Mouse (Mus musculus) liver, embryonic 12.5 days (tissue): ENCODE results near the gene Ubtd1. TPM values are rescaled to one million over a fixed set of nuclear protein-coding genes. Genes with fewer than 3 reads are reported as not detected.

Source experiments
- ATAC-seq: fragments of 200-750 bp; cut with Nextera tagmentation; 2 replicates; pipeline ENCODE4 v1.8.0; 2017; ENCODE audit warnings: moderate number of reproducible peaks, mild to moderate bottlenecking, moderate library complexity
- H3K27ac ChIP-seq: fragments of 300-500 bp; sonication (generic); 2 replicates; pipeline ENCODE4 v1.5.1; 2016; ENCODE audit warnings: mild to moderate bottlenecking
- H3K27me3 ChIP-seq: fragments of 300-500 bp; sonication (generic); replicated peaks from 2 replicates; pipeline ENCODE4 v1.6.1; 2016; ENCODE audit warnings: mild to moderate bottlenecking, moderate library complexity
- H3K36me3 ChIP-seq: fragments of 300-500 bp; sonication (generic); 2 replicates; pipeline ENCODE4 v1.6.1; 2016; ENCODE audit warnings: mild to moderate bottlenecking, moderate library complexity
- H3K4me1 ChIP-seq: fragments of 300-500 bp; sonication (generic); 2 replicates; pipeline ENCODE4 v1.6.1; 2016
- H3K4me2 ChIP-seq: fragments of 300-500 bp; sonication (generic); 2 replicates; pipeline ENCODE4 v1.6.1; 2016; ENCODE audit warnings: mild to moderate bottlenecking, moderate library complexity
- H3K4me3 ChIP-seq: fragments of 300-500 bp; sonication (generic); 2 replicates; pipeline ENCODE4 v1.5.1; 2016; ENCODE audit warnings: mild to moderate bottlenecking, moderate library complexity
- H3K9ac ChIP-seq: fragments of 300-500 bp; sonication (generic); 2 replicates; pipeline ENCODE4 v1.6.1; 2016; ENCODE audit warnings: mild to moderate bottlenecking, moderate library complexity
- H3K9me3 ChIP-seq: fragments of 300-500 bp; sonication (generic); replicated peaks from 2 replicates; pipeline ENCODE4 v1.6.1; 2016; ENCODE audit warnings: mild to moderate bottlenecking, moderate library complexity
- WGBS: fragments of 180-500 bp; shearing (Covaris S2); methylation state at CpG from one replicate; pipeline ENCODE4 v1.1.7; 2016; ENCODE audit not compliant: insufficient replicate concordance; 5-methylcytosine and 5-hydroxymethylcytosine counted together
- polyA plus RNA-seq: library from polyadenylated mRNA; unstranded; fragments of >200 nt; fragmentation: Nextera tagmentation; extraction: Ambion mirVana; gene quantifications from 2 replicates; pipeline ENCODE4 v1.2.1, GENCODE M21; 2016

Gene Ubtd1
- polyA plus RNA-seq, 1 experiment from 2014 or later: 5.6 TPM

DNA sequence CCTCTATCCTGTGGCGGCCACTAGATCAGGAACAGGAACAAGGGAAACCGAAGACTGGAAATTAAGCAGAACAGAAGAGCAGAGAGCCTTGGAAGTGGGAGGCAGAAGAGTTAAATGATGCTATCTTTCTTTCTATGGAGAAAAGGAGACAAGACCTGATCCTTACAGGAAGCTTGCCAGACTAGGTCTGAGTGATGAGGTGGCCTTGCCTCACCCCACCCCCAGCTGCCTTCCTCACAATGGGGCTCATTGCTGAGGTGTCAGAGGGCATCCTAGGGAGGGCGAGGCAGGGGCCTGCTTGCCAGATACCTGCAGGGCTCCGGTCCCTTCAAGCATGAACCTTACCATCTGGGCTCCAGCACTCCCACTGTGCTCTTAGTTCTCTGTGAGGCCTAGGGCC, 70.4 kb downstream of the Ubtd1 start, which contains the start of gene 4933411K16Rik:
Gene 4933411K16Rik, plus strand, starts transcription at position 301 of the 400 bp plus-strand sequence.
- 62% methylated on average over 4 of the region's 4 CpGs for WGBS
- no peak for ATAC-seq
- H3K4me1 ChIP-seq: peaks cover 12% of the 10 kb centered on the region; the same call in 1 of the 2 replicates
- H3K4me3 ChIP-seq: no peak within 1 kb of the TSS
- H3K36me3 ChIP-seq: peaks cover 4% of the 10 kb centered on the region; the same call in 1 of the 2 replicates
- no peaks in the 10 kb centered on the region for H3K9me3 ChIP-seq
- H3K4me2 ChIP-seq: no peak within 1 kb of the TSS
- H3K27ac ChIP-seq: no peak within 1 kb of the TSS
- H3K27me3 ChIP-seq: no peaks in the 10 kb centered on the region
- H3K9ac ChIP-seq: no peak within 1 kb of the TSS

DNA sequence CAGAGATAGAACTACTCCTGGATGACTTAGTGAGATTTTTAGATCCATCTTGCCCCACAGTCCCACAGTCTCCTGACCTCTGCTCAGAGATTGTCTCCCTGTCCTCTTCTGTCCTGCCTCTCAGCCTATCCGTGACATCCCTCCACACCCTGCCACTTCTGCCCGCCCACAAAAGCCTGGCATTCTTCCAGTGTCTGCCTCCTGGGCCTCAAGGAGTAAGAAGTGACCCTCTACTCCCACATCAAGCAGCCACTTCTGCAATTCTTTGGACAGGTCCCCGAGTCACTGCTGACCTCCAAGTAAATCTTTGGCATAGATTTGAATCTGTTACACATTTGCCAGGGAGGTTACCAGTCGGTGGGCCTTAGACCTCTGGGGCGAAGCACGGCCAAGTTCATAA, 72.7 kb downstream of the Ubtd1 start:
- no peak for ATAC-seq
- H3K4me1 ChIP-seq: peaks cover 12% of the 10 kb centered on the region; the same call in 1 of the 2 replicates
- H3K36me3 ChIP-seq: peaks cover 4% of the 10 kb centered on the region; the same call in 1 of the 2 replicates
- no peak overlapping the region for H3K27ac ChIP-seq
- no peak overlapping the region for H3K9ac ChIP-seq
- no peaks in the 10 kb centered on the region for H3K9me3 ChIP-seq
- no peak overlapping the region for H3K4me2 ChIP-seq
- no peak overlapping the region for H3K4me3 ChIP-seq
- H3K27me3 ChIP-seq: no peaks in the 10 kb centered on the region
- WGBS: 66% methylated on average over 6 of the region's 6 CpGs

DNA sequence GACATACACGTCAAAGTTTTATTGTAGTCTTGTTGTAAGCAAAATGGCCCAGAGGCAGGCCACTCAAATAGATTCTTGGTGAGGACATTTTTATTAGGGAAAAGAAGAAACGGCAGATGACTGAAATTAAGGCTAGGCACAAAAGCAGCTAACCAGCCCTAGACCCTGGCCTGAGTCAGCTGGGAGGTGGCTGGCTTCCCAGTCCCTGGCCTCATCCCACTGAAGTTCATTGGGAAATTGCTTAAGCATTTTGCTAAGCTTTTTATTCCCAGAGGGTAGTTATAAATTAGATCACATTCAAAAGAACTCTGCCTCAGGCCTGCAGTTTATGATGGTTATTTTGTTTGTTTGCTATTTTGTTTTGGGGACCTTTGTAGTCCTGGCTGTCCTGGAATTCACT, 74.3 kb downstream of the Ubtd1 start:
- H3K27ac ChIP-seq: no peak overlapping the region
- no peak for ATAC-seq
- H3K4me2 ChIP-seq: no peak overlapping the region
- peaks cover 4% of the 10 kb centered on the region; the same call in 1 of the 2 replicates for H3K36me3 ChIP-seq
- H3K27me3 ChIP-seq: no peaks in the 10 kb centered on the region
- H3K9me3 ChIP-seq: no peaks in the 10 kb centered on the region
- 0 out of 2 replicates have a peak, but pooled peaks cover 8% of the 10 kb centered on the region for H3K4me1 ChIP-seq
- H3K9ac ChIP-seq: no peak overlapping the region
- no peak overlapping the region for H3K4me3 ChIP-seq
- WGBS: 72% methylated on average over 2 of the region's 2 CpGs

DNA sequence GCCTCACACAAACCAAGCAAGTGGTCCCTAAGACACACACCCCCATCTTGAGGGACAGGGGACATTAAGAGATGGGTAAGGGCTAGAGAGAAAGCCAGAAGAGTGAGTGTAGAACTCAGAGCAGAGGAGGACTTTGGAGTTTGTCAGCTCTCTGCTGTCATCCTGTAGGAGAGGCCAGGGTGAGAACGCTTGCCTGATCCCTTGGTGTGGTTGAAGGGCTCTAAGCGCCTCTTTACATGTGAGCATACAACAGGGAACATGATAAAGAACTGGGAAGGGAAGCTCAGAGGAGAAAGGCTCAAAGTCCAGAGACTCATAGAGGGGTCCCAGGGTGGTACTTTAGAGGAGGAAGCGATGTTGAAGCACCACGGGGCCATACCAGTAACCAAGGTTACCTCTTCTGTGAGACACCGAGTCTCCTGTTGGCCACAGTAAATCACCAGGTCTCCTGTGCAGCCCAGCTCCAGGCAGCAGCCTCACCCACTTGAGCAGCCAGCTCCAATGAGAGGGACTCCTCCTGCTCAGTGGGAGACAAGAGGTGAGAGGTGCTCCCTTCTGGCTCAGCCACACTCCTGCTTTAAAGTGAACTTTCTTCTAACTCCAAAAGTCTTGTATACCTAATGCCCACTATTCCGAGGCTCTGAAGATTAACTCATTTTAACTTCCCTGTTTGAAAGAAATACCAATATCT, 75.3 kb downstream of the Ubtd1 start:
- no peak for ATAC-seq
- WGBS: 61% methylated on average over 6 of the region's 6 CpGs
- Histone ChIP-seq H3K9ac (no peak overlapping the region), H3K27me3 (no peaks in the 10 kb centered on the region), H3K4me2 (no peak overlapping the region), H3K4me3 (no peak overlapping the region), H3K4me1 (0 out of 2 replicates have a peak, but pooled peaks cover 4% of the 10 kb centered on the region), H3K36me3 (peaks cover 4% of the 10 kb centered on the region; the same call in 1 of the 2 replicates), H3K27ac (no peak overlapping the region), H3K9me3 (no peaks in the 10 kb centered on the region)

DNA sequence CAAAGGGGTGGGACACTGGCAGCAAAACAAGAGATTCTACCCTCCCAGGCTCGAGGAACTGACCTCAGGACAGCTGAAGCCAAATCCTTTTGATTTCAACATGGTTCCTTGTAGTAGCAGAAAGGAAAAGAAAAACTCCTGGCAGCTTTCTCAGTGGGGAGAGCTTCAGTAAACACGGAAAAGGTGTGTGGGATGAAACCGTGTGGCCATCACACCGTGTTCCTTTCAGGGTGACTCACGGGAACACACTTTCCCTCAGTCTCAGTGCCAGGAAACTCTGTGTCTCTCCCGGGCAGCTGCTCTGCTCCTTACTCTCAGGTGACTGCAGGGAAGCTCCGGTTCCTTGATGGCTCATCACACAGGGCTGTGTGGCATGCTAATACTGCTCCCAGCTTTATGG, 76.9 kb downstream of the Ubtd1 start:
- no peaks in the 10 kb centered on the region for H3K9me3 ChIP-seq
- no peak overlapping the region for H3K9ac ChIP-seq
- no peaks in the 10 kb centered on the region for H3K4me1 ChIP-seq
- no peak for ATAC-seq
- WGBS: 60% methylated on average over 7 of the region's 7 CpGs
- no peaks in the 10 kb centered on the region; the same call in 1 of the 2 replicates for H3K36me3 ChIP-seq
- H3K4me3 ChIP-seq: no peak overlapping the region
- no peaks in the 10 kb centered on the region for H3K27me3 ChIP-seq
- no peak overlapping the region for H3K27ac ChIP-seq
- no peak overlapping the region for H3K4me2 ChIP-seq

DNA sequence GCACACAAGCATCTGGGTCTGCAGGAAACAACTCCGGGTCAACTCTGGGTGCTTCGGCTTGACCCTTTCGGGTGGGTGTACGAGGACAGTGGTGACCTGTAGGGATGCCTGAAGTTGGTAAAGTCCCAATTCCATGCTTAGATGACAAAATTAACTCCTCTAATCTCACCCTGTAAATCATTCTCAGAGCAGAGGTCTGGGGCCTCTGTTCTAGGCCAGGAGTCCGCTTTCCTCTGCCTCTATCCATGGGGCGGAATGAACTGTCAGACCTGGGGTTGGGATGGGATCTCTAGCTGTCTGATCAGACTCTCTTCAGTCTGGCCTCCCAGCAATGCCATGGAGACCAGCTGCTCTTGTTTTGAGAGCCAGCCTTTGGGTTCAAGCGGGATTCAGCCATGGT, 79.9 kb downstream of the Ubtd1 start:
- no peak overlapping the region for H3K9ac ChIP-seq
- no peaks in the 10 kb centered on the region for H3K4me1 ChIP-seq
- no peak overlapping the region for H3K27ac ChIP-seq
- H3K9me3 ChIP-seq: no peaks in the 10 kb centered on the region
- no peak; the same call in 1 of the 2 replicates for ATAC-seq
- no peak overlapping the region for H3K4me2 ChIP-seq
- H3K4me3 ChIP-seq: no peak overlapping the region
- peaks cover 2% of the 10 kb centered on the region; the same call in 1 of the 2 replicates for H3K36me3 ChIP-seq
- H3K27me3 ChIP-seq: no peaks in the 10 kb centered on the region
- WGBS: 81% methylated on average over 7 of the region's 7 CpGs

DNA sequence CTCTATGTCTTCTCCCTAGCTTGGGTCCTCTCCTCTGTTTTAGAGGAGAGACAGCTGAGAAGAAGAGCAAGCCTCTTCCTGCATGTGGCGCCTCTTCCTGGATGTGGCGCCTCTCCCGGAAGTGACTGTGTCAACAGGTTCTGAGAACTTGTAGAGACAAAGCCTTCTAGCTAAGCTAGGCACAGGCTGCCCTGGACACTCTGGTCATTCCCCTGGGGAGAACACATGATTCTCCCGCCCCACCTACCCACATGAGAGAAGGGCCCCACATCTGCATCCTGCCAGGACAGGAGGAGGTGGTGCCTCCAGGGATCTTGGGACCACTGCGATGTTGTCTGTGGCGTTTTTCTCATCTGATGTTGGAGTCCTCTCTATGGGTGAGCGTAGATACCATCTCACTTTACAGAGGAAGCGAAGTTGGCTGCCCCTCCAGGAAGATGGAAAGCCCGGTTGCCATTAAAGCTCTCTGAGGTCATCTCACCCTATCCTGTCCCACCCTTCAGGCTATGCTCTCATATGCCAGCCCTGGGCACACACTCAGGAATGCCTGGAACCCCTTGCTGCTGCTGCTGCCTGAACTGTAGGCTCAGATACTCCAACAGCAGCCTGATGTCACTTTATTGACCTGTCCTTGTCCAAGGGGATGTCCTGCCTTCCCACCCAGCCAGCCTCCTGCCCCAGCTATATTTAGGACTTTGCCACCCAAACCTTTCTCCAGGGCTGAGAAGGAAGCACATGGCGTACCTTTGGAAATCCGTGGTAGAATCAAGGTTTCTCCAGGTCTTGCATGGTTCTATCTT, 87.1 kb downstream of the Ubtd1 start:
- Histone ChIP-seq H3K4me2 (no peak overlapping the region), H3K27ac (no peak overlapping the region), H3K9ac (no peak overlapping the region), H3K27me3 (no peaks in the 10 kb centered on the region), H3K9me3 (no peaks in the 10 kb centered on the region), H3K4me1 (peaks cover 4% of the 10 kb centered on the region; the same call in 1 of the 2 replicates), H3K4me3 (no peak overlapping the region), H3K36me3 (peaks cover 6% of the 10 kb centered on the region; the same call in 1 of the 2 replicates)
- no peak for ATAC-seq
- WGBS: 61% methylated on average over 11 of the region's 11 CpGs

DNA sequence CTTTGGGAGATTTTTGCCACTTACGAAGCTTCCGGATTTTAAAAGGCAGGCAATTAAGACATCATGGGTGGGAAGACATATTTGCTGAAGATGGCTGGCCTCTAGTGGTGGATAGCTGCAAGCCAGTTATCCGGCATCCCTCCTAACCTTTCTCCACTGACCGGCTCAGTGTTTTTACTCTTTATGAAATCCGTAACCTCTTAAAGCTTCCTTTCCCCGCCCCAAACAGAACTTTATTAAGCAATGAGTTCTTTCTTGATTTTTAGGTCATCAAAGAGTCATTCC, 87.6 kb downstream of the Ubtd1 start:
- ATAC-seq: no peak
- no peak overlapping the region for H3K27ac ChIP-seq
- H3K4me2 ChIP-seq: no peak overlapping the region
- H3K9me3 ChIP-seq: no peaks in the 10 kb centered on the region
- 71% methylated on average over 6 of the region's 6 CpGs for WGBS
- H3K9ac ChIP-seq: no peak overlapping the region
- peaks cover 4% of the 10 kb centered on the region; the same call in 1 of the 2 replicates for H3K4me1 ChIP-seq
- H3K4me3 ChIP-seq: no peak overlapping the region
- peaks cover 6% of the 10 kb centered on the region; the same call in 1 of the 2 replicates for H3K36me3 ChIP-seq
- H3K27me3 ChIP-seq: no peaks in the 10 kb centered on the region

DNA sequence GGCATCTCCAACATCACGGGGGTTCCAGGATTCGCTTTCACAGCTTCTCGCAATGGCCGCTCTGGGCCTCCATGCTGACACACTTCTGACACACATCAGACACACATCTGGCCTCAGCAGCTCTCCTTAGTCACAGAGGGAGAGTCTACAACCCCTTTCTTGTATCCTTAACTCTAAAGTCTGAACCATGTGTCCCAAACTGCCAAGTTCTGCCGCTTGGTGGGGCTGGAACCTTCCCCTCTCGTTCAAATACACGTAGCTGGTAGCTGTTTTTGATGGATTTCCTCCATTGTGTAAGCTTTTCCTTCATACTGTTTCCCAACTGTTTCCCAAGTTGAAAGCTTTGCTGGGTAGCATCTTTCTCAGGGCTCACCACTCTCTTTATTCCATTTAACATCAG, 89.7 kb downstream of the Ubtd1 start:
- 71% methylated on average over 7 of the region's 7 CpGs for WGBS
- no peak overlapping the region for H3K9ac ChIP-seq
- peak overlapping the region; percentile 28 for H3K27ac ChIP-seq
- H3K4me1 ChIP-seq: peaks cover 4% of the 10 kb centered on the region; the same call in 1 of the 2 replicates
- no peak overlapping the region for H3K4me3 ChIP-seq
- ATAC-seq: no peak
- no peaks in the 10 kb centered on the region for H3K9me3 ChIP-seq
- H3K27me3 ChIP-seq: no peaks in the 10 kb centered on the region
- peaks cover 6% of the 10 kb centered on the region; the same call in 1 of the 2 replicates for H3K36me3 ChIP-seq
- H3K4me2 ChIP-seq: no peak overlapping the region

DNA sequence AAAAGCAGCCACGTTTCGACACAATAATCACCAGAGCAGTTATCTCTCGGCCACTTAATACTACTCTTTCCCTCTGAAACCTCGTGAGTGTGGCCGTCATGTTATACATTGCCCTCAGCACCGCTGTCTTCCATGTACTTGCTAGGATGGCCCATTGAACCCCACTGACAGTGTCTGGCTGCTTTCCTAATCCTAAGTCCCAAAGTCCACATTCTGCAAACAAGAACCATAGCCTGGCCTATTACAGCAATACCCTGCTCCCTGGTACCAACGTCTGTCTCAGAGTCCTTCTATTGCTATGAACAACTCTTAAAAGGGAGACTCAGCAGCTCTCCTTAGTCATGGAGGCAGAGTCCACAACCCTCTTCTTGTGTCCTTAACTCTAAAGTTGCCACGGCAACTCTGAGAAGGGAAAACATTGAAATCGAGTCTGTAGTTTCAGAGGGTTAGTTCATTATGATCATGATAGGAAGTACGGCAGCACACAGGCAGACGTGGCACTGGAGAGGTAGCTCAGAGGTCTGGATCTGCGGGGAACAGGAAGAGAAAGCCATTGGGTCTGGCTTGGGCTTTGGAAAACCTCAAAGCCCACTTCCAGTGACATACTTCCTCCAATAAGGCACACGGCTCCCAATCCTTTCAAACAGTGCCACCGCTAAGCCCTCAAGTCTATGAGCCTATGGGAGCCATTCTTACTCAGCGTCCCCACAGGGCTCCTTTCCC, 90.5 kb downstream of the Ubtd1 start:
- ATAC-seq: peak; percentile 73
- Histone ChIP-seq H3K27me3 (no peaks in the 10 kb centered on the region), H3K4me1 (peaks cover 4% of the 10 kb centered on the region; the same call in 1 of the 2 replicates), H3K9me3 (no peaks in the 10 kb centered on the region), H3K4me2 (no peak overlapping the region), H3K27ac (peak overlapping the region; percentile 75), H3K4me3 (no peak overlapping the region), H3K36me3 (0 out of 2 replicates have a peak, but pooled peaks cover 3% of the 10 kb centered on the region), H3K9ac (no peak overlapping the region)
- WGBS: 62% methylated on average over 15 of the region's 15 CpGs

DNA sequence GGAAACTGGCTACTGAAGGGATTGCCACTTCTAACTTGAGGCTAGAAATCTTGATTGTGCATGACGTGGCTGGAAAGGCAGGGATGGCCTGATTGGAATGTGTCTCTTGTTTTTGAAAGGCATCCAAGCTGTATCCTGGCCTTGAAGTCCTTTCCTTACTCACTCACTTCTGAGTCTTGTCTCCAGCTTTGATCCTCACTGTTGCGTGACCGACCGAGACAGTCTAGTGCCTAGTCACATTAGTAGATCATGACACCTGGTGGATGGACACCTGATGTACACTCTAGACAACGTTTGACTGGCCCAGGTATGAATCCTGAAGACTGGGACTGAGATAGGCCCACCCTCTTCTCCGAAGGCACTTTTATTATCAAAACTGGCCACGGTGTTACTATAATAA, 91.2 kb downstream of the Ubtd1 start:
- H3K4me1 ChIP-seq: peaks cover 4% of the 10 kb centered on the region; the same call in 1 of the 2 replicates
- H3K4me3 ChIP-seq: no peak overlapping the region
- no peak overlapping the region for H3K4me2 ChIP-seq
- H3K27me3 ChIP-seq: no peaks in the 10 kb centered on the region
- H3K36me3 ChIP-seq: 0 out of 2 replicates have a peak, but pooled peaks cover 3% of the 10 kb centered on the region
- ATAC-seq: no peak
- H3K9me3 ChIP-seq: no peaks in the 10 kb centered on the region
- H3K27ac ChIP-seq: peak overlapping the region; percentile 75
- WGBS: 74% methylated on average over 7 of the region's 7 CpGs
- H3K9ac ChIP-seq: no peak overlapping the region
